Mouse (Mus musculus): ENCODE data around the gene Tns3.
A peak's percentile ranks its signal among the peaks of the same experiment; 100 is the strongest.

Tns3 gene

DNA sequence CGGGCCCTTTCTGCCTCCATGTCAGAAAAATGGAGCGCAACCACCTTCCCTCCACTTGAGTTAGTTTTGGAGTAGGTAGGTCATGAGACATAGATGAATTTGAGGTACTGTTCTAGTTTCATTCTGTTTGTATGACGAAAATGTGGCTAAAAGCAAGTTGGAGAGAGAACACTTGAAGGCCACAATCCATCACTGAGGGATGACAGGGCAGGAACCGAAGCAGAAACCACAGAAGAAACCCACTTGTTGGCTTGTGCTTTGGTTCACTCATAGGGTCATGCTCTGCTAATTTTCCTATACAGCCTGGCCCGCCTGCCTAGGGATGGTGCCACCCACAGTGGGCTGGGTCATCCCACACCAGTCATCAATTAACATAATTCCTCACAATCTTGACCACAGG, 14.9 kb upstream of the Tns3 start:
- no peak for DNase-seq

DNA sequence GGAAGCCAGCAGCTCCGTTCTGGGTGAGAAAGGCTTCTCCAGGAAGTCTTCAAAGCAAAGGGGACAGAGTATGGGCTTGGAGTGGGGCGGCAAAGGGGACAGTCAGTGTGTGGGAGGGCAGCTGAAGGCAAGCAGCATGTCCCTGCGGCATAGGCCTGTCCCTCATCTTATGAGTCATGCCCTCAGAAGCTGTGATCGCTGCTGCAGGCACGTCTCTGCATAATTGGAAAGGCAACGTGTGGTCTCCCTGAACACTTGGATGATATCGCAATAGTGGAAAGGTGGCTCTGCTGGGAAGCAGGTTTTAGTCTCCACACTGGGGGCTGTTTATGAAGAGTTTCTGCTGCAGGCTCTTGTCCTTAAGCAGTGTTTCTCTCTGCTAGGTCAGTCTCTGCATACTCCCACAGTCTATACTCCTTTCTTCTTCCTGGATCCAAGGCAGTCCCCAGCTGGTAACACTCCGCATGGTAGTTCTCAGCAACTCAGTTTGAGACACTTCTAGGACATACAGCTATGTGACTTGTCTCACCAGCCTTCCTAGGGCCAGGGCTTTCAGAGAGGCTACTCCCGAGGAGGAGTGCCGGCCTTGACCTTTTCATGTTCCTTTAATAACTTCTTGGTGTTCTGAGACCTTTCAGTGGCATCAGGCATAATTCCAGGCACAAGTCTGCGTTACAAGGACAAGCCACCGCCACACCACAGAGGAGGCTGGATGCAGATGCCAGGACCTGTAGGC, 14.1 kb upstream of the Tns3 start:
- DNase-seq: no peak

DNA sequence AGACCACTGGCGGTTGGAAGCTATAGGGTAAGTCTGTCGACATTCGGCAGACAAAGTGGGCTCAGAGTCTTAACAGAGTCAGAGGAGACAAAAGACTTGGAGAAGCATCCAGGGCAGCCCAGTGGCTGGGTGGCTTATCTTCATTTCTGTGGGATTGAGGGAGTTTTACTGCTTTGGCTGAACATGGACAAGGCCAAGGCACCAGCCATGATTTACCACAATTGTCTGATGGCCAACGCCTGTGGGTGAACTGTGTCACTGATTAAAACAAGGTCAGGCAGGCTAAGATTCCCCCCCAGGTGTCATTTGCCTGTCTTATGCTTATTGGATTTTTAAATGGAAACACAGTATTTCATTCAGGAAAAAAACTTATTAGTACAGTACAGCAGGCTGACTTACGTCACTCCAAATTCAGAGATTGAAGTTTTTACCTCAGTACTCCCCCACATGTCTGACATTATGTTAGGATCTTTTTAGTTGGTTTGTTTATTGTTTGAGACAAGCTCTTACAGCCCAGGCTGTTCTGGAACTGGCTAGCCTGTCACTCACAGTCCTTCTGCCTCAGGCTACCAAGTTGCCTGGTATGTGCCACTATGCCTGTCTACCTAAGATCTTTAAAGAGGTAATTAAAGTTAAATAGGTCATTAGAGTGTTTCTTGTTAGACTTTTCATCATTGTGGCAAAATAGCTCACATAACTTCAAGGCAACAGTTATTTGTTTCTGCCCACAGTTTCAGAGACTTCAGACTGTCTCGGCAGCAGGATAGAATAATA, 11.6 kb upstream of the Tns3 start:
- DNase-seq: no peak

DNA sequence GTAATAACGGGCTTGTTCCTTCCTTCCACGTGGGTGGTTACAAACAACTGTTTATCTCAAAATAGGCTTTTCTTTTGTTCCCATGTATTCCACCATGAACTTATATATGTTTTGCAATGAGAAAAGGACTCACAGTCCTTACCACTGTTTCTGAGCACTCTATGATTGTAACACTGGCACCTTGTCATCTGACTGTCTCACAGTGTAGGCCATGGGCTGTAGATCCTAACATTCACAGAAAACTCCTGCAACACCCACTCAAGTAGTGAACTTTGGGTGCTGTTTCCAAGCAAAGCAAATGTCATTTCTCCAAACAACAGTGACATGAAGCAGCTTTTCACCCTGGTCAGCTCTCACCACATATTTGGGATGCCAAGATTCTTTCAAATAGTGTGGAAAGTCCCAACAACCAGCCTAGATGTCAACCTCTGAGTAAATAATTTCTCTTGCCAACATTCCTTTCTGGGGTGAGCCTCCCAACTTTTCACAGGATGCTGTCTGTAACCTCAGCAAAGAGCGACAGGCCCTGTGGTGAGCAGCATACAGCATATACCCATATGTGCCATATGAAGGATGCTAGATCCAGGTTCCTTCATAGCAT, 10.3 kb upstream of the Tns3 start:
- no peak for DNase-seq

DNA sequence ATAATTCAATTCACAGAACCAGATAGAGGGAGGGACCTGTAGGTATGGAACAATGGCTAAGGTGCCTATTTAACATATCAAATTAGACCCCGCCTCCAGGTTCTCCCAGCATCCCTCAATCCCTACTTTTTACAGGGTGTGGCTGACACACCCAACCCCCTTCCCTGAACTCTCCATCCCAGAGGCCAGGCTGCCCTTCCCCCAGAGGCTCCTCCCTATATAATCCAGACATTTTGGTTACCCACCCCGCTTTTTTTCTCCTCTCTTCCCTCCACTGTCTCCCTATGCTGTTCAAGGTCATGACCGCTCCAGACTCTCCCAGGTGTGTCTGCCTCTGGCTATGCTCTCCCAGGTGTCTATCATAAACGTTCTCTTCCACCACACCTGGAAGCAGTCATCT, 7.4 kb upstream of the Tns3 start:
- DNase-seq: no peak

DNA sequence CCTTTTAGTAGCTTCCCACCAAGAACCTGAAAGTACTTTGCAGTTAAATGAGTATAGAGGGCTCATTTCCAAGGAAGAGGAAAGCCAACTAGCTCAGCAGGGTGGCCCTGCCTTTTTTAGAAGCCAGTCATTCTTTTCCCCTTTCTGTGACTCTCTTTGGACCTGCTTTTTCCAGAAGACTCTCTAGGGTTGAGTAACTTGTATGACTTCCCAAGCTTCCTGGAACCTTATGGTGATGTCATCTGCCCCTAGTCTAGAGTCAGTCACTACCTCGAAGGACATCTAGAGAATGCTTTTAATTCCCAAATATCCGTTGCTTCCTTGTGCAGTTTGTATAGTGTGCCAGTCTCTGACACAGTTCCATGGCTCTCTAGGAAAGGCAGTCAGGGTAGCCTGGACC, 4.8 kb upstream of the Tns3 start:
- no peak for DNase-seq

DNA sequence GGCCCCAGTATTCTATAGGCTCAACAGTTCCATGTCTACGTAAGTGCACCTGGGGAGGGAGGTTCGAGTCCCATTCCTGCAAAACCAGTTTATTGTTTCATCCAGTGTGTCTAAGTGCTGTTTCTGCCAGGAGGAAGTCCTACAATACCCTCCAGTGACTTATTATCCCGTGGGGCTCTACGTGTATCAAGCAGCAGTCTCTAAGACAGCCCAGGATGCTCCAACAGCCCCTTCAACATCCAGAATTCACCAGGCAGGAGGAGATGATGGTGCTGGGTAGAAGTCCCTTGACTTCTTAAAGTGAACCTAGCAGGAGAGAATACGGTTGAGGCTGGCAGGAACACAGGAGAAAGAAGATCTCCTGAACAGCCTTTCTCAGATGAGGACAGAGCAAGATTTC, 462 bp upstream of the Tns3 start:
- DNase-seq: no peak

DNA sequence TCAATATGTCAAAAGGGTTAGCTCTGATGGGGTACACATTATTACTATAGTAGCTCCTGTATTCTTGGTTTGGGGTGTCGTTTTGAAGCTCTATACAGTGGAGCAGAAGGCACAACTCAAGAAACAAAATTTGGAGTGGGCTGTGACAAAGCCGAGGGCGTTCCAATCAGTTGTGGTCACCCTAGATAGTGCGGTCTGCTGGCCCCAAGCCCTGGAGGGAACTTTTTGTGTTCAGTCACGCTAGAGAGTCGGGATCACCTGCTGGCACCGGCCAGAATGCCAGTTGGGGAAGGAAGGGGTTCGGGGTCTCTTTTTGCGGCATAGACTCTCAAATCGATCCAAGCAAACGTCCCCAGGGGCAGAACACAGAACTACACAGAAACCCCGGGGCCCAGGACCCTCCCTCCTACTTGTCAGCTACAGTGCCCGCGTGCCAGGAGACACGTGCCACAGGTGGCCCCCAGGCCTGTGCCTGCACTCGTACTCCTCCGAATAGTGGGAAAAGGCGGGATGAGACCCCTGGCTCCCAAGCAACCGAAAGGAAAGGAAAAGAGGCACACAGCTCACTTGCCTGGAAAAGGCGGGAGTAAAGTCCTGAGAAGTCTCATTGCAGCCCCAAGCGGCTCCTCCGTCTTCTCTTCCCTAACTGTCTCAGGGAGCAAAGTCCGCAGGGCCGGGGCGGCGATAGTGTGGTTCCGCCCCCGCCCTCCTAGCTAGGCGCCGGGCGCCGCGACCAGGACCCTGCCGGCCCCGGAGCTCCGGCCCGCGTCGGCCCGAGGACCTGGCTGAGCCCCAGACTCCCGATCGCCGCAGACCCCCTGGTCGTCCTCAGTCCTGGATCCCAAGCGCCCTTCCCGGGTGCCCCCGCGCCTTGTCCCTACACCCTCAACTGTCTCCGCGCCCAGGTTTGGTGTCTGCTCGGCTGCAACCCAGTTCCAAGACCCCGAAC, 617 bp downstream of the Tns3 start:
- peak; percentile 29 to 30 for DNase-seq

DNA sequence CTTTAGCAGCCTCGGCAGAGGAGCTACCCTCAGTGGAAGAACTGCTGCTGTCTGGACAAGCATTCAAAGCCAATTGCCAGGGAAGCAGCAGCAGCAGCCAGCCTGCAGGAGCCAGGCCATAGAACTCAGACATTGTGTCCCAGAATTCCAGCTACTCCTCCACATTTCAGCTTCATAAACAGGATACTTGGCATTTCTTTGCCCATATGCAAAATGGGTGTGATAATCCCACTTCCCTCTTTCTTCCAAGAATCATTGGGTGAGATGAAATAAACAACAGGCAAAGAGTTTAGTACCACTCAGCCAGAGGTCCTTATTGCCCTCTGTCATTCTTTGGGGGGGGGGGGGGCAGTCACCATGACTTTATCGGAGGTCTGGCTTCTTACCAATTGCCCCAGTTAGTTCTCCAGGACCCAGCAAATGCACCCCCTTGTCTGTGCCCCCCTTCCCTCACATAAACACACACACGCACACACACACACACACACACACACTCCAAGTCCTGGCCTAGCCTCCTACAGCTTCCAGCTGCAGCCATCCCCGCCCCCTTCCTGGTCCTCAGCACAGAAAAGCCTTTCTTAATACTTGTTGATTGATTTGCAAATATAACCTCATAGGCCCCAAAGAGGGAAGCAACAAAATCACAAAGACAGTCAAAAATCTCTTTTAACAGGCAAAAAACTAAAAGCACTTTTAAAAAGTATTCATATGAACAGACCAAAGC, 1.5 kb downstream of the Tns3 start:
- no peak for DNase-seq

DNA sequence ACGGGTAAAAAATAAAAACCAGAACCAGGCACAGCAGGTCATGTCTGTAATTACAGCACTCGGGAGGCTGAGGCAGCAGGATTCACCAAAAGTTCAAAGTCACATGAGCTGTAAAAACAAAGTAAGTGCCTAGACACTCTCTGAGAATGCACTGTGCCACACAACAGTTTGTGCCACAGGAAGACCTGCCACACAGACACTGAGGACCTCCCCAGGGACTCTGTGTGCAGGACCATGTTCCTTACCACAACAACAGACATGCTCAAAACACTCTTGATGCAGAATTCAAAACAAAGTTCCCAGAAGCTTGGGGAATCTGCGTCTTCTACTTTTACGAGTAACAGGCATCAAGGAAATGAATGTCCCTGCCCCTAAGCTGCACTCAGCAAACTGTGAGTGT, 3.4 kb downstream of the Tns3 start:
- DNase-seq: no peak

DNA sequence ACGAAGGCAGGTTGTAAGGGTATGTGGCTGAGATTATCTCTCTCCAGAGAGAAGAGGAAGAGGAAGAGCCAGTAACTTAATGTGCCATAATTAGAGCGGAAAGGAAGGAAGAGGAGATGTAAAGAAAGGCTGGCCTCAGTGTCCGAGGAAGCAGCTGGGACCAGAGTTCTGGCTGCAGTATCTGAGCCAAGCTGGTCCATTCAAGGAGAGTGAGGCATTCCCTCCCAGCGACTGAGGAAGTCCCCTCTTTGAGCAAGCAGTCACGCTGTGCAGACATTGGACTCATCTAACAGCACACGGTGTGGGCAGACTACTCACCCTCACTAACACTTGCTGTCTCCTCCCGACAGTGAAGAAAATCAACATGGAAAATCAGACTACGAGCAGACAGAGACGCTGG, 4.5 kb downstream of the Tns3 start:
- no peak for DNase-seq

DNA sequence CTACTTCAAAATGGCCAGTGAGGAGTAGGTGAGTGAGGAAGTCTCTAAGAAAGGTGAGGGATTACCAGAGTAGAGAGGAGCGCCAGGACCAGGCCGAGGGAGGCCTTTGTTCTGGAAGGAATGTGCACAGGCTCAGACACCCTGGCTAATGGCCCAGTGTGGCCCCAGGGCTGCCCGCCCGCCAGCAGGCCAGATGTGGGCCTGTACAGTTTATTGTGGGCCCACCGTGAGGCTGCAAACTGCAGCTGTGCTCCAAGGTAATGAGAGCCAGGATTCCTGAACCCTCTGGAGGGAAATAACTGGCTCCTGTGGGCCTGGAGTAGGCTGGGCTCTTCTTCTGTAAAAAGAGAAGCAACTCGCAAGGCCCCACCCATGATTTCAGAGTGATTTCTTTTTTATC, 5.3 kb downstream of the Tns3 start:
- no peak for DNase-seq

DNA sequence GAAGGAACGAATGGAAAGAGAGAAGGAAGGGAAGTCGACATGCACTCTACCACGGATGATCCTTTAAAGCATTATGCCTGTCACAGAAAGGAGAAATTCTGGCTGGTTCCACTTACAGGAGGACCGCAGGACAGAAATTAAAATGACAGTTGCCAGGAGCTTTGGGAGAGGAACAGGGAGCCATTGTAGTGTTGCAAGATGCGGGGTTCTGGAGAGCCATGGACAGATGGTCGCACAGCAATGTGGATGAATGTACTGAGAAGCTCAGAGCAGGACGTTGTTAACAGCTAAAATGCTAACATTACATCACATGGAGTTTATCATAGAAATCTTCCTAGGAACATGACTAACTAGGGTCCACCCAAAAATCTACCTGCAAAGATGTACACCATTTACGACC, 6.8 kb downstream of the Tns3 start:
- DNase-seq: no peak

DNA sequence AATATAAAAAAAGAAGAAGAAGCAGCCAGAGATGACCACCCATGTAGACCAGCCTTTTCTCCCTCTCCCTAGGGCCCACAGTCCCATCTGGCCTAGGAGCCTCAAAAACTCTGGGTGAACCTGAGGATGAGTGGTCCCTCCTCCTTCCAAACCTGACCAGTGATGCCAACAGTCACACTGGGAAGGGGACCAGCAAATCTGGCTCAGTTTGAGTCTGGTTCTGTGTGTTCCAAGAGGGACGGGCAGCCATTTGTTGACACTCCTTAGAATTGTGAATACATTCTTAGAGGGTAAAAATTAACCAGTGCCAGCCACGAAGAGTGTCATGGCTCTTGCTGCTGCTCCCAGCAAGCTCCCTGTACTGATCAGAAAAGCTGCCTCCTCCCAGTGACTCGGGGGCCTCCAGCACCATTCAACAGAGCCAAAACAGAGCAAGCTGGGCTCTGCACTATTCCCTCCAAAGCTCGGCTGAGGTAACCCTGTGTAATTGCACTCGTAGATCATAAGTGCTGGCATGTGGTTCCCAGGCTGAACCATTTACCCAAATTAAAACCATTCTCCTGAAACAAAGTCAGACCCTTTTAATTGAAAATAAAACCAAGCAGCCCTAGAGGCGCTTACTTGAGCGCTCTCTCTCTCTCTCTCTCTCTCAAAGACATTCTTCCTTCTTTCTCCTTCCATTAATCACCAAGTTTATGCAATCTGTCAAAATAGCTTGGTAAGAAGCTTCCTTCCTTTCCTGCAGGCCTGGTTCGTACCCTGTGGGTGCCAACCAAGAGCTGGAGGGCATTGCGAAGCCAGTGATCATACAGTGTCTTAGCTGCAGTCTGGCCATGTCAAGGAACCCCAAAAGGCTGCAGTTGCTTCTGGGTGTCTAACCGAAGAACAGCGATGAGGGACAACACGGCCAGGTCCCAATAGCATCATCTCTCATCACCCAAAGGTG, 7.6 kb downstream of the Tns3 start:
- DNase-seq: no peak

DNA sequence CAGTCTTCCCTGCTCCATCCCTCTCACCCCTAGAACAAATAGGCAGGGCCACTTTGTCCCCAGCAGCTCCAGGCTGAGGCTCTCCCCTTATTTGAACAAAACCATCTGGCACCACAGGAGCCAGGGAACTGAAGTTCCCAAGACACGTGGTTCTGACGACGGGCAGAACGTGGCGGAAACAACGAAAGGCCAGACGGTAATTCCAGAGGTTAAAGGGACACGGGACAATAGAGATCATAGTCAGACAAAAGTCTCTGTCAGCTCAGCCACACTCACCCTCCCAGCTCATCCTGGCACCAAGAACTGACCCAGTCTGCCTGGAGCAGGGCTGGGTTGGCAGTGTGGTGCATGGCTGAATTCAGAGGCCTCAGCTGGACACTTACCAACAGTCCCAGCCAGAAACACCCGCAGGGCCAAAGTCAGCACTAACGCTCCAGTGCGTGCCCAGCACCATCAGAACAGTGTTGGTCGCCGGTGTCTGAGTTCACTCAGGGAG, 10.5 kb downstream of the Tns3 start:
- DNase-seq: no peak

DNA sequence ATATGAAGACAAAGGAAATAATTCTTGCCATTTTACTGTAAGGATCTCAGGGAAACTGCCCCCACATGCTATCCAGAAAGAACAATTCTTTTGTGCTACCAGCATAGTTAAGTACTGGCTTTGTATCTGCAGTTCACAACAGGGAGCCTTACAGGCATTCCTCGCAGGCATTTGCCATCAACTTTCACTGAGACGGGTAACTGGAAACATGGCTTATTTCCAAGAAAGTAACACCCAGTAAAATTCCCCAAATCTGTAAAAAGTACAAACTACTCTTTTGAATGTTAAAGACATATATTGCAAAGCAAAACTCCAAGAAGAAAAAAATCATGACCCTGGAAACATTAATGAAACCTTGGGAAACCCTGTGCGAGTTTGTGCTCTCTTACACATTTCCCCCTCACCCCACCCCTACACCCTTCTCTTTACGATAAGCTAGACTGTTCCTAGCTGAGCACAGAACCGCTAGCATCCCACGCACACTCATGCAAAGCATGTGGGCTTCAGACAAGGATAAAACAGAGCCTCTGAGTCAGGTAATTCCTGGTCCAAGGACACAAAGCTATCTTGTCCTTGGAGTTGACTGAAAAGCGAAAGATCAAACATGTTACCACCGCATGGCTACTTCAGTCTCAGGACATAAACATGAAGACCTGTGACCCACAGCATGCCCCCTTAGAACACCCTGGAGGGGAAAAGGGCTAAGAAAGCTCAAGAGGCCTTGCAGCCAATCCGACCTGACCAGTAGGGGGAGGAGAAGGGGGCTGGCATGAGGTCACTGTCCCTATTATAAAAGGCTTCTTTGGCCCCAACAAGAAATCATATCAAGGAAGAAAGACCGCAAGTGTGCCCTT, 11.3 kb downstream of the Tns3 start:
- no peak for DNase-seq

DNA sequence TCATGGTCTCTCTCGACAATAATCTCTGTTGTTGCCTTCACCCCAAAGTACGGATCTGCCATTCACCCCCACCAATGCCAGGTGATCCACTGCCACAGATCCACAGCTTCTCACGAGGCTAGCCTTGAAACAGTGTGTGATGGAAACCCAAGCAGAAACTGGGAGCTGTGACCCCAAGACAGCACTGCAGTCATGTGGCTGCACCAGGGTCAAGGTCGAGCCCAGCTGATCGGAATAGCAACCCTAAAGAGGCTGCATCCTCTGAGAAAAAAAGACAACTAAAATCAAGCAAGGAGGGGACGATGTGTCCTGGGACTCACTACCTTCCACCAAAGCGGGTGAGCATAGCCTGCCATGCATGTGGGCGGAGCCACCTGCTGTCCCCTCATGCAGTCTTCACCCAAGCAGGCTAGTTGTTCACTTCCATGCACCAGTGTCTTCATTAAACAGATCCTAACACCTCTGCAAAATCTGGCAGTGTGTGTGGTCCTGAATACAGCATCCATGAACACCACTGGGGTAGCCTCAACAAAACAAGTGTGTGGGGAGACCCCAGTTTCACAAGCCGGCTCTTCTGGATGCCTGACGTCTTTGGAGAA, 12.1 kb downstream of the Tns3 start:
- no peak for DNase-seq

DNA sequence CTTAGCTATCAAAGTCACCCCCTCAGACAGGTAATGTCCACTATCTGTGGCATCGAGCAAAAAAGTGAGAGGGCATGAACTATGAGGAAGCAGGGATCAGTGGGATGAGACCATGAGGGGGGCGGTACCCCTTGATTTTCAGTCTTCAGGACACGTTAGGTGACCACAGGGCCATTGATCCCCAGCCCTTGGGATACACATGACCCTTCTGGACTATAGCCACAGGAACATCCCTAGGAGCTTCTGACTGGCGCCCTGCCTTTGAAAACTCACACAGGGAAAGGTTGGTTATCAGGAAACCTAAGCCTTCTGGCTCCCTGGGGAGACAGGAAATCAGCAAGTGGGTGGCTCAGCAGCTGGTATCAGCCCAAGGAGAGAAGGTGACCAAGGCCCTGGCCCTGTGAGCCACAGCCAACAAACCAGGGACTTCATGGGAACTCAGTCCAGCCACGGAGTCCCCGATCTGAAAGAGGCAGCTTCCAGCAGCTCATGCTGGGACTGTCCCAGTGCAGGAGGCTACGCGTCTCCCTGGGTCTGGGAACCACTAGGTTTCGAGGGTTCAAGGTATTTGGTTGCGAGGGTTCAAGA, 12.8 kb downstream of the Tns3 start:
- DNase-seq: no peak

DNA sequence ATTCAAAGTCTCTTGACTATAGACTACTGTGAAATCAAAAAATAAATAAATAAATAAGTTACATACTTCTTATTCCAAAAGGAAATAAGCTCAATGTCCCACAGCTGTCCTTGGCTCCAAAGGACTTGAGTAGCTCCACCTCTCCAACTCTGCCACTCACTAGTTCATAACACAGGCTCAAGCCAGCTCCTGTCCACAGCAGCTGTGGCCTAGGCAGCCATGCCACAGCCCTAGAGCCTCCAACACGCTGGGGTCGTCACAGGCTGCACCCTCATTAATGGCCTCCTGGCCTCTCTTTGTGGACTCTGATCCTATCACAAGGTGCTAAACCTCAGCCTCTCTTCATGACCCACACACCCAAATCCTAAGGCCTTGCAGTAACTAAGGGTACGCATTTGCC, 18.7 kb downstream of the Tns3 start:
- no peak for DNase-seq
